Mouse (Mus musculus) CH12.LX (cell line): ENCODE measurements around the gene Vps29. TPM values are rescaled to one million over a fixed set of nuclear protein-coding genes. Genes with fewer than 3 reads are reported as not detected.
A peak's percentile ranks its signal among the peaks of the same experiment; 100 is the strongest.

Source experiments
- DNase-seq: peaks from one replicate; pipeline ENCODE4 v3.0.0-alpha.2; 2013; ENCODE audit errors: extremely low read depth
- H3K27ac ChIP-seq: 2 replicates; pipeline ENCODE4 v1.5.1; 2012; ENCODE audit warnings: low read depth, mild to moderate bottlenecking, control low read depth, moderate library complexity; ENCODE audit not compliant: insufficient read depth
- H3K27me3 ChIP-seq: replicated peaks from 2 replicates; pipeline ENCODE3; 2012; ENCODE audit warnings: inconsistent platforms
- H3K36me3 ChIP-seq, 2 experiments: replicated peaks in 1 of 2; 2 replicates each; pipeline versions ENCODE3 to v1.6.1; 2012; ENCODE audit warnings: inconsistent platforms in 1 of 2, low read length in 1 of 2, mild to moderate bottlenecking in 1 of 2, mixed read lengths in 1 of 2, moderate library complexity in 1 of 2; ENCODE audit not compliant: control insufficient read depth in 1 of 2, insufficient read depth in 1 of 2
- H3K4me1 ChIP-seq, 2 experiments: 2 replicates each; pipeline ENCODE4 v1.6.1; 2012; ENCODE audit warnings: inconsistent platforms in 1 of 2, moderate library complexity in 1 of 2; ENCODE audit not compliant: insufficient read depth in 2 of 2, control insufficient read depth in 1 of 2
- H3K4me2 ChIP-seq: 2 replicates; pipeline ENCODE4 v1.6.1; 2012; ENCODE audit warnings: low read depth, mild to moderate bottlenecking, control low read depth; ENCODE audit not compliant: poor library complexity, insufficient read depth, severe bottlenecking
- H3K4me3 ChIP-seq, 3 experiments: fragments of 150-350 bp in 1 of 3; sonication (generic) in 1 of 3; replicated peaks in 1 of 3; 2 replicates each; pipeline versions ENCODE3 to v1.5.1; 2011 to 2012; ENCODE audit warnings: low read depth in 2 of 3, low read length in 2 of 3, mild to moderate bottlenecking in 2 of 3, moderate library complexity in 2 of 3, control low read depth in 1 of 3, improper control_type of control experiment in 1 of 3, inconsistent platforms in 1 of 3, mixed read lengths in 1 of 3; ENCODE audit not compliant: poor library complexity in 1 of 3
- H3K79me2 ChIP-seq: replicated peaks from 2 replicates; pipeline ENCODE4 v1.6.1; 2012; ENCODE audit warnings: mild to moderate bottlenecking, moderate library complexity; ENCODE audit not compliant: control insufficient read depth, poor library complexity, insufficient read depth, severe bottlenecking; ENCODE audit errors: extremely low read depth
- H3K9ac ChIP-seq: 2 replicates; pipeline ENCODE4 v1.6.1; 2012; ENCODE audit warnings: low read depth, mild to moderate bottlenecking, control low read depth, moderate library complexity; ENCODE audit not compliant: insufficient read depth
- H3K9me3 ChIP-seq: replicated peaks from 2 replicates; pipeline ENCODE3; 2012; ENCODE audit warnings: low read length, inconsistent platforms, mixed read lengths
- BHLHE40 ChIP-seq: IDR thresholded peaks from 2 replicates; pipeline ENCODE4 v1.6.1; 2011; ENCODE audit warnings: mild to moderate bottlenecking, low read depth, low read length, improper control_type of control experiment
- CHD2 ChIP-seq: IDR thresholded peaks from 2 replicates; pipeline ENCODE4 v1.6.1; 2011; ENCODE audit warnings: low read length, improper control_type of control experiment
- CTCF ChIP-seq, 2 experiments: IDR thresholded peaks in 1 of 2; conservative IDR thresholded peaks in 1 of 2; 2 replicates each; pipeline ENCODE4 v1.5.1; 2011 to 2012; ENCODE audit warnings: low read depth in 2 of 2, low read length in 2 of 2, improper control_type of control experiment in 1 of 2, inconsistent platforms in 1 of 2, mild to moderate bottlenecking in 1 of 2, moderate library complexity in 1 of 2
- GABPA ChIP-seq: IDR thresholded peaks from 2 replicates; pipeline ENCODE4 v1.6.1; 2012; ENCODE audit warnings: low read depth, low read length, improper control_type of control experiment, inconsistent platforms; ENCODE audit not compliant: insufficient replicate concordance
- JUN ChIP-seq: IDR thresholded peaks from 2 replicates; pipeline ENCODE4 v1.6.1; 2011; ENCODE audit warnings: low read depth, mild to moderate bottlenecking, low read length, improper control_type of control experiment, moderate library complexity; ENCODE audit not compliant: insufficient read depth
- KAT2A ChIP-seq: IDR thresholded peaks from 2 replicates; pipeline ENCODE4 v1.6.1; 2012; ENCODE audit warnings: low read length, improper control_type of control experiment, inconsistent platforms; ENCODE audit not compliant: insufficient replicate concordance
- MAFK ChIP-seq: IDR thresholded peaks from 2 replicates; pipeline ENCODE4 v1.6.1; 2011; ENCODE audit warnings: low read length, improper control_type of control experiment; ENCODE audit not compliant: insufficient replicate concordance
- MAX ChIP-seq: IDR thresholded peaks from 2 replicates; pipeline ENCODE4 v1.6.1; 2011; ENCODE audit warnings: low read length, improper control_type of control experiment
- MAZ ChIP-seq: IDR thresholded peaks from 2 replicates; pipeline ENCODE4 v1.6.1; 2012; ENCODE audit warnings: low read depth, mild to moderate bottlenecking, inconsistent platforms, low read length, improper control_type of control experiment, moderate library complexity
- MEF2A ChIP-seq: IDR thresholded peaks from 2 replicates; pipeline ENCODE4 v1.6.1; 2014; ENCODE audit warnings: low read depth, mild to moderate bottlenecking, inconsistent platforms, low read length, improper control_type of control experiment, borderline replicate concordance
- MYC ChIP-seq: IDR thresholded peaks from 2 replicates; pipeline ENCODE4 v1.6.1; 2011; ENCODE audit warnings: low read depth, mild to moderate bottlenecking, improper control_type of control experiment, low read length
- NELFE ChIP-seq: IDR thresholded peaks from 2 replicates; pipeline ENCODE4 v1.6.1; 2011; ENCODE audit warnings: low read depth, low read length, improper control_type of control experiment
- PAX5 ChIP-seq: IDR thresholded peaks from 2 replicates; pipeline ENCODE4 v1.6.1; 2012; ENCODE audit warnings: low read length, inconsistent platforms, mixed read lengths
- POLR2AphosphoS2 ChIP-seq: IDR thresholded peaks from 2 replicates; pipeline ENCODE4 v1.6.1; 2011; ENCODE audit warnings: low read depth, low read length, improper control_type of control experiment
- RAD21 ChIP-seq: IDR thresholded peaks from 2 replicates; pipeline ENCODE4 v1.6.1; 2011; ENCODE audit warnings: low read depth, mild to moderate bottlenecking, low read length, improper control_type of control experiment, moderate library complexity
- SMC3 ChIP-seq: IDR thresholded peaks from 2 replicates; pipeline ENCODE4 v1.6.1; 2011; ENCODE audit warnings: low read depth, low read length, improper control_type of control experiment
- TBP ChIP-seq: conservative IDR thresholded peaks from 2 replicates; pipeline ENCODE4 v1.6.1; 2011; ENCODE audit warnings: low read depth, low read length, improper control_type of control experiment
- TCF12 ChIP-seq: IDR thresholded peaks from 2 replicates; pipeline ENCODE4 v1.6.1; 2014; ENCODE audit warnings: low read depth, mild to moderate bottlenecking, inconsistent platforms, low read length, improper control_type of control experiment
- UBTF ChIP-seq: IDR thresholded peaks from 2 replicates; pipeline ENCODE4 v1.6.1; 2012; ENCODE audit warnings: low read depth, mild to moderate bottlenecking, inconsistent platforms, low read length, improper control_type of control experiment, moderate library complexity
- ZMIZ1 ChIP-seq: IDR thresholded peaks from 2 replicates; pipeline ENCODE4 v1.6.1; 2012; ENCODE audit warnings: low read depth, mild to moderate bottlenecking, inconsistent platforms, low read length, improper control_type of control experiment
- ZNF384 ChIP-seq: IDR thresholded peaks from 2 replicates; pipeline ENCODE4 v1.6.1; 2012; ENCODE audit warnings: low read depth, low read length, improper control_type of control experiment, inconsistent platforms
- dilution Hi-C: fragments of 300-500 bp; cut with MboI; formaldehyde crosslinking; loops from 2 replicates; pipeline ENCODE4 v1.14.3; 2020; ENCODE audit warnings: low sequenced_read_pairs; ENCODE audit not compliant: extremely low pct_unique_long_range_greater_than_20kb, extremely low pct_ligation_motif_present
- in situ Hi-C: fragments of 300-500 bp; cut with MboI; formaldehyde crosslinking; loops from 3 replicates; pipeline ENCODE4 v1.14.3; 2019; ENCODE audit warnings: low sequenced_read_pairs, low pct_ligation_motif_present, low pct_unique_long_range_greater_than_20kb, mixed read lengths
- polyA plus RNA-seq: library from polyadenylated mRNA; unstranded; fragments of >175 nt; gene quantifications from 2 replicates; pipeline ENCODE4 v1.2.1, GENCODE M21; 2012; ENCODE audit warnings: low read depth; ENCODE audit not compliant: insufficient read length
- total RNA-seq, 2 experiments: library from RNA; depleted of rRNA; stranded (reverse); fragments of 300-350 nt in 1 of 2; fragments of >200 nt in 1 of 2; gene quantifications; 2 replicates each; pipeline ENCODE4 v1.2.3; 2012 to 2014

Vps29 gene
- total and polyA plus RNA-seq, 3 experiments, result 82.2 to 145 (median 94.4) TPM

GRCm38 (mm10) chr5:122372192-122372769 is 18.1 kb downstream of the Vps29 start, which contains the start of gene Fam216a (continued):
- TF ChIP-seq ZMIZ1 (peak; percentile 84; the same call in 1 of the 2 replicates), PAX5 (no peak), TBP (peak; percentile 68; the same call in 1 of the 2 replicates), MAX (peak; percentile 94), MEF2A (no peak), POLR2AphosphoS2 (peak; percentile 71; the same call in 1 of the 2 replicates), TCF12 (peak; percentile 78; the same call in 1 of the 2 replicates), BHLHE40 (peak; percentile 99), MAZ (no peak; the same call in 1 of the 2 replicates)

GRCm38 (mm10) chr5:122372878-122373277 is 18.7 kb downstream of the Vps29 start:
- Histone ChIP-seq H3K79me2 (peaks cover 18% of the 10 kb centered on the region), H3K9ac (peak overlapping the region; percentile 79), H3K4me2 (peak overlapping the region; percentile 98), H3K27me3 (no peaks in the 10 kb centered on the region), H3K27ac (peak overlapping the region; percentile 76; the same call in 1 of the 2 replicates), H3K9me3 (no peaks in the 10 kb centered on the region), H3K4me1 (peaks cover 4 to 15% of the 10 kb centered on the region in 2 experiments; a peak in 3 of 4 replicates), H3K36me3 (peaks cover 17 to 51% of the 10 kb centered on the region in 2 experiments), H3K4me3 (peak overlapping the region; percentile 63 to 91 (median 80))
- TF ChIP-seq JUN (no peak), UBTF (no peak), POLR2AphosphoS2 (no peak), ZNF384 (peak; percentile 30; the same call in 1 of the 2 replicates), PAX5 (no peak)
- in situ Hi-C loops (no loop called here), dilution Hi-C loops (no loop called here)
- DNase-seq, result no peak

- in situ Hi-C loops, result no loop called here
- dilution Hi-C loops, result no loop called here
- TF ChIP-seq ZMIZ1 (no peak), KAT2A (no peak), SMC3 (no peak), CHD2 (no peak), ZNF384 (no peak), MAFK (no peak), GABPA (no peak), CTCF (conservative IDR thresholded peaks at IDR 0.05 in 1 of 2, IDR thresholded peaks at IDR 0.05 in 1 of 2; ENCODE audit: low read depth in 2 of 2, low read length in 2 of 2) (no peak), BHLHE40 (no peak), RAD21 (no peak), MYC (no peak), TBP (no peak), PAX5 (no peak), NELFE (no peak), MEF2A (no peak)
- TF ChIP-seq, all 38 proteins: peak for 0
- Histone ChIP-seq H3K4me2 (no peak overlapping the region), H3K36me3 (peaks cover 33 to 71% of the 10 kb centered on the region in 2 experiments), H3K9me3 (no peaks in the 10 kb centered on the region), H3K27ac (no peak overlapping the region), H3K4me1 (peaks cover 4 to 12% of the 10 kb centered on the region in 2 experiments; a peak in 3 of 4 replicates), H3K4me3 (no peak overlapping the region), H3K79me2 (peaks cover 14% of the 10 kb centered on the region), H3K27me3 (no peaks in the 10 kb centered on the region), H3K9ac (no peak overlapping the region)
- DNase-seq, result no peak
These were observed 23.1 kb downstream of the Vps29 start for GRCm38 (mm10) chr5:122377101-122377833.
